Mouse (Mus musculus) small intestine, adult 2 months (tissue): ENCODE results near the gene Ell2. TPM values are rescaled to one million over a fixed set of nuclear protein-coding genes. Genes with fewer than 3 reads are reported as not detected.

ENCODE experiments used
- H3K27ac ChIP-seq: fragments of 200-500 bp; 2 replicates; pipeline ENCODE4 v1.5.1; 2012; ENCODE audit warnings: low read depth, low read length, control low read depth, inconsistent platforms; ENCODE audit not compliant: insufficient read depth
- H3K27me3 ChIP-seq: fragments of 200-500 bp; 2 replicates; pipeline ENCODE4 v1.6.1; 2012; ENCODE audit warnings: mild to moderate bottlenecking, moderate library complexity, low read length, inconsistent platforms; ENCODE audit not compliant: control insufficient read depth, insufficient read depth
- H3K36me3 ChIP-seq: fragments of 200-500 bp; 2 replicates; pipeline ENCODE4 v1.6.1; 2012; ENCODE audit warnings: mild to moderate bottlenecking, low read length, control low read depth, inconsistent platforms; ENCODE audit not compliant: control insufficient read depth, insufficient read depth
- H3K4me1 ChIP-seq: fragments of 200-500 bp; 2 replicates; pipeline ENCODE4 v1.6.1; 2012; ENCODE audit warnings: low read length, inconsistent platforms, mixed read lengths; ENCODE audit not compliant: control insufficient read depth, insufficient read depth, insufficient read length
- H3K4me3 ChIP-seq: fragments of 200-500 bp; 2 replicates; pipeline ENCODE4 v1.5.1; 2012; ENCODE audit warnings: low read depth, mild to moderate bottlenecking, control low read depth, inconsistent platforms, low read length, moderate library complexity
- CTCF ChIP-seq: fragments of 200-500 bp; IDR thresholded peaks from 2 replicates; pipeline ENCODE4 v1.5.1; 2012; ENCODE audit warnings: low read depth, mild to moderate bottlenecking, control low read depth, inconsistent platforms, low read length, moderate library complexity, mixed read lengths; ENCODE audit not compliant: insufficient replicate concordance, insufficient read length; ENCODE audit errors: extremely low read depth
- POLR2A ChIP-seq: fragments of 200-500 bp; IDR thresholded peaks from 2 replicates; pipeline ENCODE4 v1.6.1; 2012; ENCODE audit warnings: low read depth, mild to moderate bottlenecking, control low read depth, inconsistent platforms, low read length, moderate library complexity
- WGBS: fragments of 180-500 bp; shearing (Covaris S2); methylation state at CpG from one replicate; pipeline ENCODE4 v1.1.7; 2018; 5-methylcytosine and 5-hydroxymethylcytosine counted together
- polyA plus RNA-seq: library from polyadenylated mRNA; depleted of rRNA; stranded (reverse); fragments of >200 nt; gene quantifications from 2 replicates; pipeline ENCODE4 v1.2.3, GENCODE M21; 2012

Ell2 gene
- polyA plus RNA-seq, 1 experiment, result 10.2 TPM

- no peak overlapping the region for H3K27ac ChIP-seq
- no peak overlapping the region for H3K4me3 ChIP-seq
- 67% methylated on average over 1 of the region's 1 CpGs for WGBS
- TF ChIP-seq POLR2A, result no peak
- TF ChIP-seq CTCF, result no peak
- H3K36me3 ChIP-seq, result no peaks in the 10 kb centered on the region
- H3K4me1 ChIP-seq, result no peaks in the 10 kb centered on the region
- H3K27me3 ChIP-seq, result no peaks in the 10 kb centered on the region
Observed at GRCm38 (mm10) chr13:75790550-75791205, 84.1 kb downstream of the Ell2 start.

- WGBS, result 85% methylated on average over 6 of the region's 6 CpGs
- TF ChIP-seq POLR2A (no peak), CTCF (no peak)
Observed at GRCm38 (mm10) chr13:75793863-75794629, 87.5 kb downstream of the Ell2 start.

GRCm38 (mm10) chr13:75797369-75798141 is 91.0 kb downstream of the Ell2 start:
- Histone ChIP-seq H3K36me3 (no peaks in the 10 kb centered on the region), H3K27me3 (no peaks in the 10 kb centered on the region), H3K4me1 (peaks cover 3% of the 10 kb centered on the region; the same call in 1 of the 2 replicates), H3K4me3 (peak overlapping the region; percentile 56), H3K27ac (peak overlapping the region; percentile 27)
- TF ChIP-seq POLR2A (peak; percentile 28; the same call in 1 of the 2 replicates), CTCF (peak; percentile 100)
- 10% methylated on average over 18 of the region's 18 CpGs for WGBS

More at GRCm38 (mm10) chr13:75793863-75794629, 87.5 kb downstream of the Ell2 start:
- H3K4me1 ChIP-seq, result peaks cover 3% of the 10 kb centered on the region; the same call in 1 of the 2 replicates
- H3K36me3 ChIP-seq, result no peaks in the 10 kb centered on the region
- H3K27ac ChIP-seq, result no peak overlapping the region
- no peaks in the 10 kb centered on the region for H3K27me3 ChIP-seq
- H3K4me3 ChIP-seq, result no peak overlapping the region

- 33% methylated on average over 7 of the region's 7 CpGs for WGBS
- H3K27ac ChIP-seq, result peak overlapping the region; percentile 38
- no peak for TF ChIP-seq POLR2A
- peak; percentile 23; the same call in 1 of the 2 replicates for TF ChIP-seq CTCF
Observed at GRCm38 (mm10) chr13:75798413-75799302, 92.1 kb downstream of the Ell2 start.

GRCm38 (mm10) chr13:75799421-75799820 is 92.9 kb downstream of the Ell2 start:
- 93% methylated on average over 3 of the region's 3 CpGs for WGBS
- H3K4me1 ChIP-seq, result peaks cover 3% of the 10 kb centered on the region; the same call in 1 of the 2 replicates
- H3K27me3 ChIP-seq, result no peaks in the 10 kb centered on the region
- TF ChIP-seq CTCF (no peak), POLR2A (no peak)
- H3K4me3 ChIP-seq, result no peak overlapping the region
- H3K27ac ChIP-seq, result no peak overlapping the region
- H3K36me3 ChIP-seq, result no peaks in the 10 kb centered on the region

More at GRCm38 (mm10) chr13:75798413-75799302, 92.1 kb downstream of the Ell2 start:
- Histone ChIP-seq H3K27me3 (no peaks in the 10 kb centered on the region), H3K36me3 (no peaks in the 10 kb centered on the region), H3K4me3 (no peak overlapping the region), H3K4me1 (peaks cover 3% of the 10 kb centered on the region; the same call in 1 of the 2 replicates)

GRCm38 (mm10) chr13:75807969-75808368 is 101.4 kb downstream of the Ell2 start:
- no peaks in the 10 kb centered on the region for H3K4me1 ChIP-seq
- no peaks in the 10 kb centered on the region for H3K36me3 ChIP-seq
- TF ChIP-seq POLR2A, result no peak
- TF ChIP-seq CTCF, result no peak
- H3K27me3 ChIP-seq, result no peaks in the 10 kb centered on the region
- no peak overlapping the region for H3K4me3 ChIP-seq
- 45% methylated on average over 1 of the region's 1 CpGs for WGBS
- H3K27ac ChIP-seq, result no peak overlapping the region
